Mouse (Mus musculus) regulatory T cell (primary cell): Measurements from ENCODE around the gene Cnr2.

Experiments used
- in situ Hi-C: fragments of 300-600 bp; cut with MboI, MseI; formaldehyde crosslinking; loops from one replicate; pipeline ENCODE4 v1.15.1; 2025; ENCODE audit warnings: high pct_unique_total_duplicates

The Cnr2 gene

DNA sequence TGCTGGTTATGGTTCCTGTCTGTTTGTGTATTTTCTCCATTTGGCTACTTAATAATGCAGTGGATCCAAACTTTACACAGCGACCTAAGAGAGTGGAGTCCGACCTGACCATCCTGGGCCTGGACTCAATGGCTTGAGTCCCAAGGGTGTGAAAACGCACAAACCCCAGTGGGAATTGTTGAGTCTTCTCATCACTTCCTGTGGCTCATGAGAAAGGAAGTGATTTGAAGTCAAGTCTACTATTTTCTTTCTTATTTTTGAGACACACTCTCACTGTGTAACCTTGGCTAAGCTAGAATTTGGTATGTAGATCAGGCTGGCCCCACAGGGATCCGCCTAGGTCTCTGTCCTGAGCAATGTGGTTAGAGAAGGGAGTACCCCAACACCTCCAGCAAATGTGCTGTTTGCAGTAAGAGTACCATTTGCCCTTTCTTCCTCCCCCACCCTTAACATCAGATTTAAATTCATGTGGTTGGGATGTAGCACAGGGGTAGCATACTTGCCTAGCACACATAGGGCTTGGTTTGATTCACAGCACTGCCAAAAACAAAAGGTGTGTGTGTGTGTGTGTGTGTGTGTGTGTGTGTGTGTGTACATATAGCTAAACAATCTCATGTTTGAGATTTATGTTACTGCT, 7.5 kb downstream of the Cnr2 start:
- in situ Hi-C loops, result loop anchor here (5.0 kb wide), 1 partner anchor 100 kb away; no protein-coding TSS in a partner anchor

DNA sequence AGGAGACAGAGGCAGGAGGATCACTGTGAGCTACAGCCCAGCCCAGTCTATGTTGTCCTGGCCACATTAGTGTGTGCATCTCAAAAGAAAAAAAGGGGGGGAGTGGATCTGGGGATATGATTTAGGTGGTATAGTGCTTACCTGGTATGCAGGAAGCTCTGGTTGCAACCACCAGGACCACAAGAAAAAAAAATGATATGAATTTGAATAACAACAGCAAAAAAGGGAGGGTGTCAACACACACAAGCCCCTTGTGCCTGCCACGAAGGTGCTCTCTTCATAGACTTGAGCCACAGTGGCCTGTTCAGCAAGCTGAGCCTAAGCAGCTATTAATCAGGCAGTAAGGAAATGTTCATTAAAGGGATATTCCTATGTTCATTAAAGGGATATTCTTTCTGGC, 9.6 kb downstream of the Cnr2 start:
- in situ Hi-C loops, result loop anchor here (5.0 kb wide), 1 partner anchor 103 kb away; no protein-coding TSS in a partner anchor

GRCm38 (mm10) chr4:135906633-135907032, 11.4 kb downstream of the Cnr2 start:
- in situ Hi-C loops, result no loop called here

- in situ Hi-C loops, result loop anchor here (10.0 kb wide), 1 partner anchor 1255 kb away; no protein-coding TSS in a partner anchor
Observed at GRCm38 (mm10) chr4:135909326-135910066, 14.3 kb downstream of the Cnr2 start.

DNA sequence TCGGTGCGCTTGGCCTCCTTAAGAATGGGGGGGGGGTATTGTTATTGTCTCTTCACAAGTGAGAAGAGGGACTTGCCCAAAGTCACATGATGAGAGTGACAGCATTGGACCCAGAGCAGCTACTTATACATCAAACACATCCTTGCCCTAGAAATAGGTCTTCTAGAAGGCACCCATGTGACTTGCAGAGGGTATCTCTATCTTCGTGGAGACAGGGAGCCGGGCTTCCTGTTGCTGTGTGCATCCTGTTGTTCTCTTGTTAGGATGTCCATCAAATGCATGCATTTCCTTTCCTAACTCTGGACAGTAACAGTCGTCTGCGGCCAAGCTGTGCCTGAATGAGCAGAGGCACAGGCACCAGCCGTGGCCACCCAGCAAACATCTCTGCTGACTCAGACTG, 16.3 kb downstream of the Cnr2 start:
- in situ Hi-C loops, result loop anchor here (10.0 kb wide), 1 partner anchor 1257 kb away; no protein-coding TSS in a partner anchor

GRCm38 (mm10) chr4:135912164-135912563, 17.0 kb downstream of the Cnr2 start:
- in situ Hi-C loops, result loop anchor here (10.0 kb wide), 1 partner anchor 1257 kb away; no protein-coding TSS in a partner anchor

DNA sequence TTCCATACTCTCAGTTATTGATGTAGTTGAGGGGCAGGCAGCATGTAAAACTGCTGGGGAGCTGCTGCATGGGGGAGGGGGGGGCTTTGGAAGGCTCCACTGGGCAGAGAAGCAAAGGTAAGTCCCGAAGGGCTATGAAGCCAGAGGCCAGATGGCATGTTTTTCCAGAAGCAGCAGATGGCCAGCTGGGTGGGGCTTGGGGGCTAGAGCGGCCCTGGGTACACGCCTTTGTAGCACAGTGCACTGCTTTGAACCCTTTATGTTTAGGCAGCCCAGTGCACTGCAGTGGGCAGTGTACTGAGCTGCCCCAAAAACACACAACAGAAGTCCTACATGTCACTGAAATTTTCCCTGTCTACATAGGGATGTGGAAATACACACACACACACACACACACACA, 17.6 kb downstream of the Cnr2 start:
- in situ Hi-C loops, result loop anchor here (10.0 kb wide), 1 partner anchor 1258 kb away; no protein-coding TSS in a partner anchor

DNA sequence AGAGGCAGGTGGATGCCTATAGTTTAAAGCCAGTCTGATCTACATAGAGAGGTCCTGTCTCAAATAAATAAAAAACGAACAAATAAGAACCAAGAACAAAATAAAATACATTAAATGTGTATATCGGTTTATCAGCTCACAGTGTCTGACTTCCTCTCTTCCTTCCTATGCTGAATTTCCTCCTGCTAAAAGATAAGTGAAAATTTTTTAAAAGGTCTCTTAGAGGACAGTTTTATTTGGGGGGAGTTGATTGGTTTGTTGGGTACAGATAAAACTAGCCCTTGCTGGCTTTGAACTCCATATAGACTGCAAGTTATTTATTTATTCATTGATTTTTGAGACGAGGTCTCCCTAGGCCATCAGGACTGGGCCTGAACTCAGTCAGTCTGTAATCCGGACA, 18.2 kb downstream of the Cnr2 start:
- in situ Hi-C loops, result loop anchor here (10.0 kb wide), 1 partner anchor 1259 kb away; no protein-coding TSS in a partner anchor

DNA sequence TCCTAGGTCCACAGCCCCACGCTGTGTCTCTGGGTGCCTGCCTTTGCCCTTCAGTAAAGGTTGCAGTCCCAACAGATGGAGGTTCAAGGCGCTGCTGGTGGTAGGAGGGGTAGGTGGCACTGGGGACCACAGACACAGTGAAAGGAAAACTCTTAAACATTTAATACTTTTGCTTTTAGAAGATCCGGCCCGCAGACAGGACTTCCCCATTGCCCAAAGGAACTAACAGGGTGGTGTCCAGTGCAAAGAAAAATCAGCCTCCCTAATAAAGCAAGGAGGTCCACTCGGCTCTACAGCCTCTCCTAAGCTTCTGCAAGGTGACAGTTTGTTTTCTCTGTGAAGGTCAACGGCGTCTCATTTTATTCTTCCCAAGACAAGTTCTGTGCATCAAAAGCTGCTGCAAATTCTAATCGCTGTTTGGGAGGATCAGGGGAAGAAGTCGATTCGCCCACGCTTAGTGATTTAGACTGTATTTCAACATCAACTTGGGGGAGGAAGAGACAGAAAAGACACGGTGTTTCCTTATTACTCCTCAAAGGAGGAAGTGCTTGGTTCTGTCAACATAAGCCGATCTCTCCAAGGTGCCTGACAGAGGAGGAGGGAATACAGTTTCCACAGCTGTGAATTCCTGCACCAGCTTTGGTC, 23.6 kb downstream of the Cnr2 start:
- in situ Hi-C loops, result loop anchor here (10.0 kb wide), 1 partner anchor 1264 kb away; no protein-coding TSS in a partner anchor

DNA sequence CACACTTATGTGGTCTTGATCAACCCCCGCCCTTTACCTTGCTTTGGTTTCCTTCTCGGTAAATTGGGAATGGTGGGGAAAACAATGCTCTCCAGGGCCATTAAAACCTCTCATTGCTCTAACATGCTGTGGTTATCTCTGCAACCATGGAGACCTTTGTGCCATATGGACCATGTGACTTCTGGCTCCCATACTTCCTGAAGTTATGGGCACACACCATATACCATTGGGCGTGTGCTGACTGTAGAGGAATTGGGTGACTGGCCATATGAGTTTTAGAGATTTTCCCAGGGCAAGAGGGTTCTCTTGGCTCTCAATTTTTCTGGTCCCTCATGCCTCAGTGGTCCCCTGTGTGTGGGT, 24.1 kb downstream of the Cnr2 start:
- in situ Hi-C loops, result loop anchor here (10.0 kb wide), 1 partner anchor 1264 kb away; no protein-coding TSS in a partner anchor

DNA sequence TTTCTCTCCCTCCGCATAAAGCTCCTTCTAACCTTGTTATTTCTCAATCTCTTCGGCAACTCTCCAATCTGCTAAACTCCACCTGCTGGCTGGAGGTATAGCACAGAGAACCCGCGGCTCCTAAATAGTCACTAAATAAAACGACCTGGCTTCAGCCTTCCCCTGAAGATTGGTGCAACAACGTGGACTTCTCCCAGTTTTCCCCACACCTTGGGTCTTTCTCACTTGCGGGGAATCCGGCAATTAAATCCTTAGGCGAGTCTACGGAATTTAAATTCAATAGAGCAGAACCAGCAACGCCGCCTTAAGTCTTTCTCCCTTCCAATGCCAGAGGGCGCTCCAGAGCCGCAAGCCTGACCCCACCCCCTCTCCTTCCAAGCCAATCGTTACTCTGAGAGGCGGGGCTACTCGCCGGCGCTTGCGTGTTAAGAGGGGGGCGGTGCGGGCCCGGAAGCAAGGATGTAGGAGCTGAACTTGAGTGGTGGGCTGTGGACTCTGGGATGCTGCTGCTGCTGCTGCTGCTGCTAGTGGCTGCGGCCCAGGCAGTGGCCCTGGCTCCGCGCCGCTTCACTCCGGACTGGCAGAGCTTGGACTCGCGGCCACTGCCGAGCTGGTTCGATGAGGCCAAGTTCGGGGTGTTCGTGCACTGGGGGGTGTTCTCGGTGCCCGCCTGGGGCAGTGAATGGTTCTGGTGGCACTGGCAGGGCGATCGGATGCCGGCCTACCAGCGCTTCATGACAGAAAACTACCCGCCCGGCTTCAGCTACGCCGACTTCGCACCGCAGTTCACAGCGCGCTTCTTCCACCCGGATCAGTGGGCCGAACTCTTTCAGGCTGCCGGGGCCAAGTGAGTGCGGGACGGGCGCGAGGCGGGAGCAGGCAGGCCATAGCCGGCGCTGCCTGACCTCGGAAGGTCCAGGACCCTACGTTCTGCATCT, 25.4 kb downstream of the Cnr2 start, which contains the start of gene Fuca1:
TSS of gene Fuca1 (plus strand) at position 432 of the 938 bp plus-strand sequence.
- in situ Hi-C loops, result no loop called here

DNA sequence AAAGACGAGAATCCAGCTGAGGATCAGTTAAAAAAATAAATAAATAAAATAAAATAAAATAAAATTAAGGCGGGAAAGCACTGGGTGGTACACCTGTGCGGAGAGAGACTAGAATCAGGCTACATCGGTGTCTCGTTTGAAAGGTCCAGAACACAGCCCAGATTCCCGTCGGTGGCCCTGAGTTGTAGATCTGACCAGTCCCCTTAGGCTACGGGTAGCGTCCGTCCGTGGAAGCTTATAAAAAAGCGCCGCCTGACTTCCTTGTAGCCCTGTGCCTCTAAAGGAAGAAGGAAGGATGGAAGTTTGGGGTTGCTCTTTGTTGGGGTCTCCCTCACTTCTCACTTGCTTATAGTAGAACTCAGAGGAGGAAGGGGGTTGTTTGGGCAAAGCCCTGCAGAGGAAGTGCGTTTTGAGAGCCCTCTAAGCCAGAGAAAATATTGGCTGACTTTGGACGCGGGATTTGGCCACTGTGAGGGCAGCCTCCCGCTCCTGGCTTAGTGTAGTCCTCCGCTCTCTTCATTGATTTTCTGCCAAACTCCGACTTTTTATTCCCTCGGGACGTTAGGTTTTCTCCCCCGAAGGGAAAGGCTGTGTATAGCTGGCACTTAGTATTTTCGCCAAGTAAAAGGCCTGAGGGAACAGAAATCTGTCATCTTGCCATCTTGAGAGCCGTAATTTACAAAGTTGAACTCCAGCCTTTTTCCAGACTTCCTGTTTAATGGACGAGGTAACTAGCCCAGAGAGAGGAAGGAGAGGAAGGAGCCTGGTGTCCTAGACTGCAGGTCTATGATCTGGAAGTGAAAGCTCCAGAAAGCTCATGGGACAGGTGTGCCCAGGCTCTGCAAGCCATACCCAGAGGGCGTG, 26.3 kb downstream of the Cnr2 start:
- in situ Hi-C loops, result no loop called here

- in situ Hi-C loops, result no loop called here
Observed at GRCm38 (mm10) chr4:135922190-135922589, 27.0 kb downstream of the Cnr2 start.

DNA sequence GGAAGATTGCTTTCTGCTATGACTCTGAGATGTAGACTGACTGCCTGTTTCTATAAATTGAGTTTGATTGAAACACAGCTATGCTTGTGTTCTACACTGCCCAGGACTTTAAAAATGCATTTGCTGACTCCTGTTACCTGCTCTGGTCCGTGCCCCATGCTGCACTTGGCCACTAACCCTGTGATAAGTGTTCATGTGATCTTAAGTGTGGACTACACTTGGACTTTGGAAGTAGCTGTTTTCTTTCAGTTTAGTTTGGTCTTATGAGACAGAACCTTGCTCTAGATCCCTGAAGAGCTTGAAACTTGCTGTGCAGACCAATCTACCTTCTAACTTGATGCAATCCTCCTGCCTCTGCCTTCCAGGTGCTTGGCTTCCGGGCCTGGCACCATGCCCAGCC, 29.2 kb downstream of the Cnr2 start:
- in situ Hi-C loops, result no loop called here

DNA sequence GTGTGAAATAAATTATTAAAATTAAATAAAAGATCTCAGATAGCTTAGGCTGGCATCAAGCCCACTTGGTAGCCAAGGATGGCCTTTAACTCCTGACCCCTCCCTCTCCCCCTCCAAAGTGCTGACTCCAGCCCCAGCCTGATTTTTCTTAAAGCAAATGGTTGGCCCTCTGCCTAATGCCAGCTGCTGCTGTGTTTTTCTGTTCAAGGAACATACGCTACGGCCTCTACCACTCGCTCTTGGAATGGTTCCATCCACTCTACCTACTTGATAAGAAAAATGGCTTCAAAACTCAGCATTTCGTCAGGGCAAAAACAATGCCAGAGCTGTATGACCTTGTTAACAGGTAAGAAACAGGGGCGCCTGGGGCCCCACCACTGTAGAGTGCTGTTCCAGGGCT, 30.1 kb downstream of the Cnr2 start:
- in situ Hi-C loops, result loop anchor here (5.0 kb wide), 1 partner anchor 108 kb away; no protein-coding TSS in a partner anchor

DNA sequence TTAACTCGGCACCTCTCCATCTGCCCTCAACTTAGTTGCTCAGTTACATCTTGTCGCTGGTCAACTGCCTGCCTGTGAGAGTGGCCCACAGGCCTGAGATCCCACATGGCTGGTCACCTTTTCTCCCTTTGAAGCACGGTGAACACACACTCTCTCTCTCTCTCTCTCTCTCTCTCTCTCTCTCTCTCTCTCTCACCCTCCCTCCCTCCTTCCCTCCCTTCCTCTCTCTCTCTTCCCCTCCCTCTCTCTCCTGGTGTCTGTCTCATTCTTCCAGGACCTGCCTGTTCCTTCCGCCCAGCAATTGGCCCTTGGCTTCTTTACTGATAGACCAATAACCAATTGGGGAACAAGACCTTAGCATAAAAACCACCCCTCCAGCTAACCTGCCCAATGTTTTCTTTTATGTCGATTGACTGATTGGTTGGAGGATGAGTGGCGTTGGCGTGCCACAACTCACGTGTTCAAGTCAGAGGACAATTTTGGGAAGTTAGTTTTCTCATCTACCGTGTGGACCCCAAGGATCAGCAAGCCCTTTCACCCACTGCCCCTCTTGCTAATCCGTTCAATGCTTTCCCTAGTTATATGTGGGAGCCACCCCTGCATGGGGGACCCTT, 31.1 kb downstream of the Cnr2 start:
- in situ Hi-C loops, result loop anchor here (5.0 kb wide), 1 partner anchor 109 kb away; no protein-coding TSS in a partner anchor

DNA sequence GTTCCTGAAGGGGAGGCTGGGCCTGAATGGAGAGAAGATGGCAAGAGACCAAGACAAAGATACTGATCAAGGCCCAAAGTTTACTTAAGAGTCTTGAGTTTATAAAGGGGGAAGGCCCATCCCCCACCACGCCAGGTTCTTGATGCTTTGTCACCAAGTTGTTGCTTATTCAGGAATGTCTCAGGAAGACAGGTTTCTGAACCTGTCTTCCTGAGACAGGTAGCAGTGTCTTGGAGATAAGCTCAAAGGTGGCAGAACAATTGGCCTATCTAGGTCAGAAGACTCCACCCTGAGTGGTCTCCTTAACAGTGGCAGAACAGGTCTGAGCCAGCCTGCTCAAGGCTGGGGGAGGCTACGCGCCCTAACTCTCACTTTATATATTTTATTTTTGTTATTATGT, 31.7 kb downstream of the Cnr2 start:
- in situ Hi-C loops, result loop anchor here (5.0 kb wide), 1 partner anchor 110 kb away; no protein-coding TSS in a partner anchor

DNA sequence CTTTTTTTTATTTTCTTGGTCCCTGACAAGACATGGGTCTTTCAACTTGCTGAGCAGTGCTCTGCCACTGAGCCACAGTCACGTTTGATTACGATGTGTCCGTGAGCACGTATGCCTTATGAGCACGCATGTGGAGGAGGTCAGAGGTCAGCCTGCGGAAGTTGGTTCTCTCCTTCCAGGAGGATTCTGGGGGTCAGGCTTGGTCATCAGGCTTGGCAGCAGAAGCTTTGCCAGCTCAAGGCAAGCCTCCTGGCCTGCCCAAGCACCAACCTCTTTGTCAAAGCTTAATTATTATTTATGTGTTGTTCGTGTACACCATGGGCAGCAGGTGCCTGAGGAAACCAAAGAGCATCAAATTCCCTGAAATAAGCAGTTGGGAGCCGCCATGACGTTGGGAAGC, 33.2 kb downstream of the Cnr2 start:
- in situ Hi-C loops, result loop anchor here (5.0 kb wide), 1 partner anchor 111 kb away; no protein-coding TSS in a partner anchor

GRCm38 (mm10) chr4:135929405-135929804, 34.2 kb downstream of the Cnr2 start:
- in situ Hi-C loops, result loop anchor here (5.0 kb wide), 1 partner anchor 112 kb away; no protein-coding TSS in a partner anchor
